Mouse (Mus musculus) CH12.LX (cell line): Measurements from ENCODE around the gene Camta1. TPM values are rescaled to one million over a fixed set of nuclear protein-coding genes. Genes with fewer than 3 reads are reported as not detected.

Experiments
- DNase-seq: peaks from one replicate; pipeline ENCODE4 v3.0.0-alpha.2; 2013; ENCODE audit errors: extremely low read depth
- H3K27ac ChIP-seq: 2 replicates; pipeline ENCODE4 v1.5.1; 2012; ENCODE audit warnings: low read depth, mild to moderate bottlenecking, control low read depth, moderate library complexity; ENCODE audit not compliant: insufficient read depth
- H3K27me3 ChIP-seq: replicated peaks from 2 replicates; pipeline ENCODE3; 2012; ENCODE audit warnings: inconsistent platforms
- H3K36me3 ChIP-seq, 2 experiments: replicated peaks in 1 of 2; 2 replicates each; pipeline versions ENCODE3 to v1.6.1; 2012; ENCODE audit warnings: inconsistent platforms in 1 of 2, low read length in 1 of 2, mild to moderate bottlenecking in 1 of 2, mixed read lengths in 1 of 2, moderate library complexity in 1 of 2; ENCODE audit not compliant: control insufficient read depth in 1 of 2, insufficient read depth in 1 of 2
- H3K4me1 ChIP-seq, 2 experiments: 2 replicates each; pipeline ENCODE4 v1.6.1; 2012; ENCODE audit warnings: inconsistent platforms in 1 of 2, moderate library complexity in 1 of 2; ENCODE audit not compliant: insufficient read depth in 2 of 2, control insufficient read depth in 1 of 2
- H3K4me2 ChIP-seq: 2 replicates; pipeline ENCODE4 v1.6.1; 2012; ENCODE audit warnings: low read depth, mild to moderate bottlenecking, control low read depth; ENCODE audit not compliant: poor library complexity, insufficient read depth, severe bottlenecking
- H3K4me3 ChIP-seq, 3 experiments: fragments of 150-350 bp in 1 of 3; sonication (generic) in 1 of 3; replicated peaks in 1 of 3; 2 replicates each; pipeline versions ENCODE3 to v1.5.1; 2011 to 2012; ENCODE audit warnings: low read depth in 2 of 3, low read length in 2 of 3, mild to moderate bottlenecking in 2 of 3, moderate library complexity in 2 of 3, control low read depth in 1 of 3, improper control_type of control experiment in 1 of 3, inconsistent platforms in 1 of 3, mixed read lengths in 1 of 3; ENCODE audit not compliant: poor library complexity in 1 of 3
- H3K79me2 ChIP-seq: replicated peaks from 2 replicates; pipeline ENCODE4 v1.6.1; 2012; ENCODE audit warnings: mild to moderate bottlenecking, moderate library complexity; ENCODE audit not compliant: control insufficient read depth, poor library complexity, insufficient read depth, severe bottlenecking; ENCODE audit errors: extremely low read depth
- H3K9ac ChIP-seq: 2 replicates; pipeline ENCODE4 v1.6.1; 2012; ENCODE audit warnings: low read depth, mild to moderate bottlenecking, control low read depth, moderate library complexity; ENCODE audit not compliant: insufficient read depth
- H3K9me3 ChIP-seq: replicated peaks from 2 replicates; pipeline ENCODE3; 2012; ENCODE audit warnings: low read length, inconsistent platforms, mixed read lengths
- CHD1 ChIP-seq: IDR thresholded peaks from 2 replicates; pipeline ENCODE4 v1.6.1; 2012; ENCODE audit warnings: low read depth, low read length, improper control_type of control experiment, inconsistent platforms
- CTCF ChIP-seq, 2 experiments: IDR thresholded peaks in 1 of 2; conservative IDR thresholded peaks in 1 of 2; 2 replicates each; pipeline ENCODE4 v1.5.1; 2011 to 2012; ENCODE audit warnings: low read depth in 2 of 2, low read length in 2 of 2, improper control_type of control experiment in 1 of 2, inconsistent platforms in 1 of 2, mild to moderate bottlenecking in 1 of 2, moderate library complexity in 1 of 2
- E2F4 ChIP-seq: IDR thresholded peaks from 2 replicates; pipeline ENCODE4 v1.6.1; 2011; ENCODE audit warnings: low read depth, low read length, improper control_type of control experiment; ENCODE audit not compliant: insufficient replicate concordance
- GABPA ChIP-seq: IDR thresholded peaks from 2 replicates; pipeline ENCODE4 v1.6.1; 2012; ENCODE audit warnings: low read depth, low read length, improper control_type of control experiment, inconsistent platforms; ENCODE audit not compliant: insufficient replicate concordance
- JUND ChIP-seq: conservative IDR thresholded peaks from 2 replicates; pipeline ENCODE4 v1.6.1; 2011; ENCODE audit warnings: low read depth, low read length, improper control_type of control experiment
- MEF2A ChIP-seq: IDR thresholded peaks from 2 replicates; pipeline ENCODE4 v1.6.1; 2014; ENCODE audit warnings: low read depth, mild to moderate bottlenecking, inconsistent platforms, low read length, improper control_type of control experiment, borderline replicate concordance
- MXI1 ChIP-seq: IDR thresholded peaks from 2 replicates; pipeline ENCODE4 v1.6.1; 2011; ENCODE audit warnings: mild to moderate bottlenecking, low read depth, low read length, improper control_type of control experiment
- NELFE ChIP-seq: IDR thresholded peaks from 2 replicates; pipeline ENCODE4 v1.6.1; 2011; ENCODE audit warnings: low read depth, low read length, improper control_type of control experiment
- NRF1 ChIP-seq: IDR thresholded peaks from 2 replicates; pipeline ENCODE4 v1.6.1; 2014; ENCODE audit warnings: low read depth, mild to moderate bottlenecking, inconsistent platforms, low read length, improper control_type of control experiment, moderate library complexity
- POLR2AphosphoS2 ChIP-seq: IDR thresholded peaks from 2 replicates; pipeline ENCODE4 v1.6.1; 2011; ENCODE audit warnings: low read depth, low read length, improper control_type of control experiment
- RAD21 ChIP-seq: IDR thresholded peaks from 2 replicates; pipeline ENCODE4 v1.6.1; 2011; ENCODE audit warnings: low read depth, mild to moderate bottlenecking, low read length, improper control_type of control experiment, moderate library complexity
- RCOR1 ChIP-seq: conservative IDR thresholded peaks from 2 replicates; pipeline ENCODE4 v1.6.1; 2012; ENCODE audit warnings: low read depth, mild to moderate bottlenecking, inconsistent platforms, low read length, improper control_type of control experiment
- TBP ChIP-seq: conservative IDR thresholded peaks from 2 replicates; pipeline ENCODE4 v1.6.1; 2011; ENCODE audit warnings: low read depth, low read length, improper control_type of control experiment
- ZKSCAN1 ChIP-seq: IDR thresholded peaks from 2 replicates; pipeline ENCODE4 v1.6.1; 2012; ENCODE audit warnings: low read depth, inconsistent platforms, low read length, improper control_type of control experiment, borderline replicate concordance
- ZMIZ1 ChIP-seq: IDR thresholded peaks from 2 replicates; pipeline ENCODE4 v1.6.1; 2012; ENCODE audit warnings: low read depth, mild to moderate bottlenecking, inconsistent platforms, low read length, improper control_type of control experiment
- ZNF384 ChIP-seq: IDR thresholded peaks from 2 replicates; pipeline ENCODE4 v1.6.1; 2012; ENCODE audit warnings: low read depth, low read length, improper control_type of control experiment, inconsistent platforms
- dilution Hi-C: fragments of 300-500 bp; cut with MboI; formaldehyde crosslinking; loops from 2 replicates; pipeline ENCODE4 v1.14.3; 2020; ENCODE audit warnings: low sequenced_read_pairs; ENCODE audit not compliant: extremely low pct_unique_long_range_greater_than_20kb, extremely low pct_ligation_motif_present
- in situ Hi-C: fragments of 300-500 bp; cut with MboI; formaldehyde crosslinking; loops from 3 replicates; pipeline ENCODE4 v1.14.3; 2019; ENCODE audit warnings: low sequenced_read_pairs, low pct_ligation_motif_present, low pct_unique_long_range_greater_than_20kb, mixed read lengths
- polyA plus RNA-seq: library from polyadenylated mRNA; unstranded; fragments of >175 nt; gene quantifications from 2 replicates; pipeline ENCODE4 v1.2.1, GENCODE M21; 2012; ENCODE audit warnings: low read depth; ENCODE audit not compliant: insufficient read length
- total RNA-seq, 2 experiments: library from RNA; depleted of rRNA; stranded (reverse); fragments of 300-350 nt in 1 of 2; fragments of >200 nt in 1 of 2; gene quantifications; 2 replicates each; pipeline ENCODE4 v1.2.3; 2012 to 2014

The Camta1 gene
- total and polyA plus RNA-seq, 3 experiments, result 9.9 to 32.5 (median 15.3) TPM

GRCm38 (mm10) chr4:151409291-151409690 lies 452.4 kb downstream of the Camta1 start:
- DNase-seq, result no peak
- Histone ChIP-seq H3K9ac (no peak overlapping the region), H3K9me3 (peaks cover 91% of the 10 kb centered on the region), H3K79me2 (no peaks in the 10 kb centered on the region), H3K36me3 (no peaks in the 10 kb centered on the region), H3K4me3 (no peak overlapping the region), H3K27ac (no peak overlapping the region), H3K4me1 (no peaks in the 10 kb centered on the region), H3K4me2 (no peak overlapping the region), H3K27me3 (no peaks in the 10 kb centered on the region)
- dilution Hi-C loops, result no loop called here
- no peak for TF ChIP-seq E2F4
- TF ChIP-seq RCOR1, result no peak
- no peak for TF ChIP-seq MEF2A
- TF ChIP-seq RAD21, result no peak
- no peak for TF ChIP-seq CTCF (conservative IDR thresholded peaks at IDR 0.05 in 1 of 2, IDR thresholded peaks at IDR 0.05 in 1 of 2; ENCODE audit: low read depth in 2 of 2, low read length in 2 of 2)
- no peak for TF ChIP-seq NELFE
- no peak for TF ChIP-seq MXI1
- no peak for TF ChIP-seq ZKSCAN1
- no peak for TF ChIP-seq CHD1
- TF ChIP-seq NRF1, result no peak
- TF ChIP-seq ZNF384, result no peak
- no peak for TF ChIP-seq JUND
- TF ChIP-seq POLR2AphosphoS2, result no peak
- in situ Hi-C loops, result no loop called here

DNA sequence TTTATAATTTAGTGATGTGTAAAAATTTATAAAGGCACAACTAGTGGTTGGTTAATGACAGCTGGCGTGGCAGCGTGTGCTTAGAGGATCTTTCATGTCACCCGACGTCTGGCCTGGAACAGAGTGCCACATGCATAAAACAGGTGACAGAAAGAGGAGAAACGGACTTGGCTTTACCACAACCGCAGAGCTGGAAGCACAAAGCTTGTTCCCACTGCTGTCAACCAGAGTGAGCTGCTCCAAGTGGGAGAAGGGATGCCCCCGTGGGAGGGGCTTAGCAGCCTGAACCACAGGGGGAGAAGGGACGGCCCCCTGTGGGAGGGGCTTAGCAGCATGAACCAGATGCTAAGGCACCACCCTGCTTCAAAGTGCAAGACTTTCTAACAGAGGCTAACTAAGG lies 452.9 kb downstream of the Camta1 start:
- peaks cover 91% of the 10 kb centered on the region for H3K9me3 ChIP-seq
- H3K27me3 ChIP-seq, result no peaks in the 10 kb centered on the region
- no peak overlapping the region for H3K9ac ChIP-seq
- H3K27ac ChIP-seq, result no peak overlapping the region
- dilution Hi-C loops (no loop called here), in situ Hi-C loops (no loop called here)
- H3K36me3 ChIP-seq, result no peaks in the 10 kb centered on the region
- no peak for DNase-seq
- no peak overlapping the region for H3K4me2 ChIP-seq
- no peaks in the 10 kb centered on the region for H3K79me2 ChIP-seq
- H3K4me3 ChIP-seq, result no peak overlapping the region
- H3K4me1 ChIP-seq, result no peaks in the 10 kb centered on the region
- no peak for TF ChIP-seq NELFE
- no peak for TF ChIP-seq ZNF384
- TF ChIP-seq RCOR1, result no peak
- TF ChIP-seq MXI1, result no peak
- no peak for TF ChIP-seq GABPA
- no peak for TF ChIP-seq MEF2A
- no peak for TF ChIP-seq ZMIZ1
- no peak for TF ChIP-seq ZKSCAN1
- no peak for TF ChIP-seq TBP
